Mouse (Mus musculus) MEL (cell line): ENCODE measurements at regions not wholly inside any gene's neighbourhood (a gene's known extent, or its start where the extent isn't known, plus 50 kb on each side); places are given as distances from the start of the nearest gene placed in this dataset.
"Not testable (repeated sequence)": the region's sequence is repeated elsewhere in the genome, so short reads cannot be mapped to it uniquely, and the experiment has no call there.

Source experiments
- DNase-seq: peaks from one replicate; pipeline ENCODE4 v3.0.0; 2011; ENCODE audit warnings: low read depth, low spot score
- H3K27ac ChIP-seq: 2 replicates; pipeline ENCODE4 v1.5.1; 2012; ENCODE audit warnings: low read depth, mild to moderate bottlenecking, control low read depth, low read length, moderate library complexity; ENCODE audit not compliant: control insufficient read depth
- H3K27me3 ChIP-seq, 2 experiments: fragments of 150-350 bp in 1 of 2; sonication (generic) in 1 of 2; 2 replicates each; pipeline ENCODE4 v1.6.1; 2012; ENCODE audit warnings: low read length in 2 of 2, mild to moderate bottlenecking in 2 of 2, improper control_type of control experiment in 1 of 2, moderate library complexity in 1 of 2; ENCODE audit not compliant: insufficient read depth in 2 of 2, control insufficient read depth in 1 of 2
- H3K36me3 ChIP-seq, 2 experiments: 2 replicates each; pipeline ENCODE4 v1.6.1; 2012 to 2014; ENCODE audit warnings: low read length in 2 of 2, improper control_type of control experiment in 1 of 2, inconsistent platforms in 1 of 2, mild to moderate bottlenecking in 1 of 2; ENCODE audit not compliant: insufficient read depth in 2 of 2, control insufficient read depth in 1 of 2
- H3K4me1 ChIP-seq, 2 experiments: fragments of 150-350 bp in 1 of 2; sonication (generic) in 1 of 2; 2 replicates each; pipeline ENCODE4 v1.6.1; 2012; ENCODE audit warnings: low read length in 2 of 2, improper control_type of control experiment in 1 of 2, mild to moderate bottlenecking in 1 of 2; ENCODE audit not compliant: insufficient read depth in 2 of 2, control insufficient read depth in 1 of 2
- H3K4me3 ChIP-seq, 2 experiments: fragments of 150-350 bp in 1 of 2; sonication (generic) in 1 of 2; 2 replicates each; pipeline ENCODE4 v1.5.1; 2012; ENCODE audit warnings: low read depth in 2 of 2, low read length in 2 of 2, mild to moderate bottlenecking in 2 of 2, moderate library complexity in 2 of 2, control low read depth in 1 of 2, improper control_type of control experiment in 1 of 2; ENCODE audit not compliant: control insufficient read depth in 1 of 2, insufficient read depth in 1 of 2
- H3K79me2 ChIP-seq: 2 replicates; pipeline ENCODE4 v1.6.1; 2012; ENCODE audit warnings: mild to moderate bottlenecking, low read length, moderate library complexity; ENCODE audit not compliant: control insufficient read depth, poor library complexity, insufficient read depth
- H3K9ac ChIP-seq: 2 replicates; pipeline ENCODE4 v1.6.1; 2012; ENCODE audit warnings: low read depth, mild to moderate bottlenecking, control low read depth, low read length, moderate library complexity; ENCODE audit not compliant: control insufficient read depth, poor library complexity, severe bottlenecking
- H3K9me3 ChIP-seq: fragments of 150-350 bp; sonication (generic); replicated peaks from 2 replicates; pipeline ENCODE4 v1.6.1; 2012; ENCODE audit warnings: mild to moderate bottlenecking, low read length, improper control_type of control experiment, moderate library complexity; ENCODE audit not compliant: insufficient read depth
- BHLHE40 ChIP-seq: IDR thresholded peaks from 2 replicates; pipeline ENCODE4 v1.6.1; 2012; ENCODE audit warnings: low read depth, mild to moderate bottlenecking, inconsistent platforms, low read length, improper control_type of control experiment, borderline replicate concordance
- CHD1 ChIP-seq: IDR thresholded peaks from 2 replicates; pipeline ENCODE4 v1.6.1; 2012; ENCODE audit warnings: low read depth, mild to moderate bottlenecking, inconsistent platforms, low read length, improper control_type of control experiment
- CHD2 ChIP-seq: IDR thresholded peaks from 2 replicates; pipeline ENCODE4 v1.6.1; 2011; ENCODE audit warnings: low read length, improper control_type of control experiment
- CTCF ChIP-seq, 3 experiments: IDR thresholded peaks in 2 of 3; conservative IDR thresholded peaks in 1 of 3; 2 replicates each; pipeline ENCODE4 v1.5.1; 2011 to 2012; ENCODE audit warnings: low read length in 3 of 3, low read depth in 2 of 3, mild to moderate bottlenecking in 2 of 3, improper control_type of control experiment in 1 of 3, inconsistent platforms in 1 of 3, mixed read lengths in 1 of 3, moderate library complexity in 1 of 3; ENCODE audit not compliant: control insufficient read depth in 1 of 3, insufficient read depth in 1 of 3, poor library complexity in 1 of 3, severe bottlenecking in 1 of 3
- EP300 ChIP-seq, 2 experiments: IDR thresholded peaks; 2 replicates each; pipeline ENCODE4 v1.6.1; 2011; ENCODE audit warnings: improper control_type of control experiment in 2 of 2, low read length in 2 of 2, low read depth in 1 of 2, mild to moderate bottlenecking in 1 of 2
- JUND ChIP-seq: IDR thresholded peaks from 2 replicates; pipeline ENCODE4 v1.6.1; 2011; ENCODE audit warnings: low read depth, mild to moderate bottlenecking, improper control_type of control experiment, low read length
- MEF2A ChIP-seq: IDR thresholded peaks from 2 replicates; pipeline ENCODE4 v1.6.1; 2014; ENCODE audit warnings: low read depth, mild to moderate bottlenecking, inconsistent platforms, low read length, improper control_type of control experiment; ENCODE audit not compliant: poor library complexity, insufficient replicate concordance, severe bottlenecking; ENCODE audit errors: extremely low read depth
- MXI1 ChIP-seq: IDR thresholded peaks from 2 replicates; pipeline ENCODE4 v1.6.1; 2011; ENCODE audit warnings: mild to moderate bottlenecking, low read depth, low read length, improper control_type of control experiment
- MYC ChIP-seq: IDR thresholded peaks from 2 replicates; pipeline ENCODE4 v1.6.1; 2011; ENCODE audit warnings: low read depth, mild to moderate bottlenecking, low read length, improper control_type of control experiment, moderate library complexity
- RAD21 ChIP-seq: IDR thresholded peaks from 2 replicates; pipeline ENCODE4 v1.6.1; 2011; ENCODE audit warnings: mild to moderate bottlenecking, low read depth, low read length, improper control_type of control experiment
- RCOR1 ChIP-seq: IDR thresholded peaks from 2 replicates; pipeline ENCODE4 v1.6.1; 2012; ENCODE audit warnings: low read depth, mild to moderate bottlenecking, inconsistent platforms, low read length, improper control_type of control experiment
- SMC3 ChIP-seq: IDR thresholded peaks from 2 replicates; pipeline ENCODE4 v1.6.1; 2011; ENCODE audit warnings: low read depth, low read length, improper control_type of control experiment
- USF1 ChIP-seq: IDR thresholded peaks from 2 replicates; pipeline ENCODE4 v1.6.1; 2014; ENCODE audit warnings: low read depth, mild to moderate bottlenecking, inconsistent platforms, low read length, improper control_type of control experiment, moderate library complexity
- USF2 ChIP-seq, 2 experiments: IDR thresholded peaks; 2 replicates each; pipeline ENCODE4 v1.6.1; 2011 to 2012; ENCODE audit warnings: improper control_type of control experiment in 2 of 2, low read length in 2 of 2, borderline replicate concordance in 1 of 2, inconsistent platforms in 1 of 2, low read depth in 1 of 2, mild to moderate bottlenecking in 1 of 2; ENCODE audit not compliant: insufficient read depth in 1 of 2
- ZC3H11A ChIP-seq: IDR thresholded peaks from 2 replicates; pipeline ENCODE4 v1.6.1; 2012; ENCODE audit warnings: low read depth, mild to moderate bottlenecking, inconsistent platforms, low read length, improper control_type of control experiment

- no peak for TF ChIP-seq CHD1
- TF ChIP-seq MXI1, result no peak
- TF ChIP-seq EP300 (IDR thresholded peaks at IDR 0.05; ENCODE audit: low read depth in 1 of 2, low read length in 2 of 2), result no peak
- TF ChIP-seq JUND, result no peak
- no peak for TF ChIP-seq MYC
- TF ChIP-seq CTCF (IDR thresholded peaks at IDR 0.05 in 2 of 3, conservative IDR thresholded peaks at IDR 0.05 in 1 of 3; ENCODE audit: control insufficient read depth in 1 of 3, insufficient read depth in 1 of 3, low read depth in 2 of 3, low read length in 3 of 3, poor library complexity in 1 of 3, severe bottlenecking in 1 of 3), result peak; percentile 55 to 75 (median 55)
- no peak for TF ChIP-seq BHLHE40
- TF ChIP-seq CHD2, result no peak
- no peak for TF ChIP-seq USF1
- peak; percentile 43; the same call in 1 of the 2 replicates for TF ChIP-seq ZC3H11A
- TF ChIP-seq RCOR1, result no peak
- TF ChIP-seq MEF2A, result no peak
- TF ChIP-seq USF2 (IDR thresholded peaks at IDR 0.05; ENCODE audit: borderline replicate concordance in 1 of 2, insufficient read depth in 1 of 2, low read depth in 1 of 2, low read length in 2 of 2), result no peak
- TF ChIP-seq, all 39 proteins: peak for 5
Measured at GRCm38 (mm10) chrX:133092983-133093382, 595.8 kb downstream of the Pcdh19 start (continued).

- not testable (repeated sequence) for H3K27ac ChIP-seq, H3K79me2 ChIP-seq, H3K27me3 ChIP-seq, H3K9ac ChIP-seq, H3K9me3 ChIP-seq, H3K36me3 ChIP-seq, H3K4me1 ChIP-seq, H3K4me3 ChIP-seq
- TF ChIP-seq SMC3, result peak; percentile 46
- TF ChIP-seq CTCF (IDR thresholded peaks at IDR 0.05 in 2 of 3, conservative IDR thresholded peaks at IDR 0.05 in 1 of 3; ENCODE audit: control insufficient read depth in 1 of 3, insufficient read depth in 1 of 3, low read depth in 2 of 3, low read length in 3 of 3, poor library complexity in 1 of 3, severe bottlenecking in 1 of 3), result peak; percentile 19 to 62 (median 49); a peak in 5 of 6 replicates
- peak; percentile 48 for TF ChIP-seq RAD21
- peak; percentile 49 for DNase-seq
Measured at GRCm38 (mm10) chrX:133064116-133064515, 624.7 kb downstream of the Pcdh19 start.
